ENCODE assay signal across 10 mouse cellular contexts in the genomic region with DNA sequence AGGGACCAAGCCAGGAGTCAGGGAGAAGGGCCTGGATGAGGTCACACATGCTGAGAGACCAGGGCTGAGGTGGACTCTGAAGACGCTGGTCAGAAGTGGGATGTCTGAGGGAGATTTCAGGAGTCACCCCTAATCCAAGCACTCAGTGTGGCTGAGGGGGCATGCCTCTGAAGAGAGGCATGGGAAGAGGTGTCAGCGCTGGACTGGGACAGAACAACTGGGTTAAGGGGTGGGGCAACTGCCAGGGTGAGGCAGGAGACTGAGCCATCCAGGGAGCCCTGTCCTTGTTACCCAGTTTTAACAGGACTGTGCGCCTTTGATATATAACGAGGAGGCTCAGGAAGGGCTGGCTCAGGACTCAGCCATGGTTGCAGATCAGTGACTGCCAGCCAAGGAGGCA. TPM values are rescaled to one million over a fixed set of nuclear protein-coding genes. Genes with fewer than 3 reads are reported as not detected.
A peak's percentile ranks its signal among the peaks of the same experiment; 100 is the strongest.
DNase-seq lines count a peak whose midpoint lies in the region; ATAC-seq and TF ChIP-seq lines count a peak whose summit lies in the region.
"Had no signal": no experiment of that assay in that cellular context is flagged by ENCODE, and none has a peak within 500 bp of the region (broad histone marks: within the 10 kb centered on the region; RNA-seq: fewer than 3 reads in every experiment).

No protein-coding gene starts in this region.

- ATAC-seq in forebrain, embryonic 16.5 days, result no peak
- ATAC-seq in kidney, postnatal 0 days (replicated peaks; ENCODE audit: low FRiP score, low read depth), result no peak
- ATAC-seq in intestine, postnatal 0 days, result no peak
- no peak for ATAC-seq in hindbrain, embryonic 13.5 days (ENCODE audit: low FRiP score)
- ATAC-seq: CD4-positive, CD25-positive, alpha-beta regulatory T cell, adult 4 months; forebrain, embryonic 13.5 days had no signal

- peaks cover 28% of the 10 kb centered on the region for H3K36me3 ChIP-seq in forebrain, embryonic 10.5 days (replicated peaks)
- H3K36me3 ChIP-seq in forebrain, embryonic 16.5 days (ENCODE audit: control insufficient read depth, insufficient read depth), result peaks cover 16% of the 10 kb centered on the region
- peaks cover 22% of the 10 kb centered on the region for H3K36me3 ChIP-seq in kidney, postnatal 0 days (ENCODE audit: insufficient read depth, low read length)
- H3K36me3 ChIP-seq in intestine, postnatal 0 days (ENCODE audit: control insufficient read depth, insufficient read depth), result peaks cover 28% of the 10 kb centered on the region
- H3K36me3 ChIP-seq in hindbrain, embryonic 13.5 days, result peaks cover 29% of the 10 kb centered on the region

- no peak overlapping the region for H3K4me2 ChIP-seq in forebrain, embryonic 16.5 days (ENCODE audit: low read length)
- H3K4me2 ChIP-seq in kidney, postnatal 0 days (ENCODE audit: low read length), result no peak overlapping the region
- H3K4me2 ChIP-seq in intestine, postnatal 0 days (replicated peaks; ENCODE audit: low read depth), result no peak overlapping the region
- no peak overlapping the region for H3K4me2 ChIP-seq in hindbrain, embryonic 13.5 days
- H3K4me2 ChIP-seq: forebrain, embryonic 13.5 days had no signal

- no peak overlapping the region for H3K9ac ChIP-seq in forebrain, embryonic 16.5 days (replicated peaks; ENCODE audit: low read depth, low read length)
- no peak overlapping the region for H3K9ac ChIP-seq in kidney, postnatal 0 days (ENCODE audit: low read depth, low read length)
- no peak overlapping the region for H3K9ac ChIP-seq in intestine, postnatal 0 days (ENCODE audit: low read depth, low read length)
- no peak overlapping the region for H3K9ac ChIP-seq in hindbrain, embryonic 13.5 days
- H3K9ac ChIP-seq: forebrain, embryonic 13.5 days had no signal

- H3K9me3 ChIP-seq in forebrain, embryonic 10.5 days, result no peaks in the 10 kb centered on the region
- H3K9me3 ChIP-seq in forebrain, embryonic 16.5 days (ENCODE audit: control insufficient read depth, low read length), result no peaks in the 10 kb centered on the region
- H3K9me3 ChIP-seq in kidney, postnatal 0 days (replicated peaks; ENCODE audit: low read length), result no peaks in the 10 kb centered on the region
- no peaks in the 10 kb centered on the region for H3K9me3 ChIP-seq in intestine, postnatal 0 days (ENCODE audit: control insufficient read depth)
- no peaks in the 10 kb centered on the region for H3K9me3 ChIP-seq in hindbrain, embryonic 13.5 days
- H3K9me3 ChIP-seq: forebrain, embryonic 13.5 days had no signal

- H3K4me3 ChIP-seq in forebrain, embryonic 10.5 days, result no peak overlapping the region
- no peak overlapping the region for H3K4me3 ChIP-seq in forebrain, embryonic 16.5 days (replicated peaks; ENCODE audit: low read length)
- no peak overlapping the region for H3K4me3 ChIP-seq in kidney, postnatal 0 days (replicated peaks; ENCODE audit: low read depth, low read length)
- H3K4me3 ChIP-seq in intestine, postnatal 0 days (ENCODE audit: low read depth, low read length), result no peak overlapping the region
- H3K4me3 ChIP-seq in hindbrain, embryonic 13.5 days, result no peak overlapping the region
- H3K4me3 ChIP-seq: forebrain, embryonic 13.5 days had no signal

- 0 out of 2 replicates have a peak, but pooled peaks cover 4% of the 10 kb centered on the region for H3K27me3 ChIP-seq in forebrain, embryonic 10.5 days (ENCODE audit: poor library complexity, severe bottlenecking)
- H3K27me3 ChIP-seq in forebrain, embryonic 16.5 days (replicated peaks; ENCODE audit: control insufficient read depth, insufficient read depth, low read length), result no peaks in the 10 kb centered on the region
- H3K27me3 ChIP-seq in kidney, postnatal 0 days (ENCODE audit: insufficient read depth, low read length), result no peaks in the 10 kb centered on the region
- H3K27me3 ChIP-seq in intestine, postnatal 0 days (replicated peaks; ENCODE audit: control insufficient read depth, insufficient read depth, low read length), result no peaks in the 10 kb centered on the region
- no peaks in the 10 kb centered on the region for H3K27me3 ChIP-seq in hindbrain, embryonic 13.5 days
- H3K27me3 ChIP-seq: forebrain, embryonic 13.5 days had no signal

- WGBS in forebrain, embryonic 10.5 days, result 59% methylated on average over 4 of the region's 4 CpGs
- 57% methylated on average over 4 of the region's 4 CpGs for WGBS in forebrain, embryonic 16.5 days
- 37% methylated on average over 4 of the region's 4 CpGs for WGBS in kidney, postnatal 0 days
- 70% methylated on average over 4 of the region's 4 CpGs for WGBS in intestine, postnatal 0 days
- WGBS in hindbrain, embryonic 13.5 days, result 71% methylated on average over 4 of the region's 4 CpGs

- no peak for TF ChIP-seq CTCF in kidney, postnatal 0 days (IDR thresholded peaks at IDR 0.05; ENCODE audit: low read depth)
- no peak for TF ChIP-seq CTCF in intestine, postnatal 0 days (IDR thresholded peaks at IDR 0.05; ENCODE audit: low read depth)

- no peak for DNase-seq in forebrain, embryonic 10.5 days (ENCODE audit: extremely low spot score, low spot score)
- DNase-seq in kidney, postnatal 0 days (ENCODE audit: low spot score), result no peak
- DNase-seq in kidney, adult 9 months, result no peak
- DNase-seq in brain, adult 2 months (ENCODE audit: low read depth, low spot score), result peak; percentile 30
- no peak for DNase-seq in frontal cortex, postnatal 14 days (ENCODE audit: low spot score in 2 of 2)

- 0 out of 2 replicates have a peak overlapping the region, but pooled peaks have one; percentile 40 for H3K27ac ChIP-seq in forebrain, embryonic 10.5 days
- H3K27ac ChIP-seq in forebrain, embryonic 16.5 days (ENCODE audit: low read length), result no peak overlapping the region
- peak overlapping the region; percentile 80 for H3K27ac ChIP-seq in kidney, postnatal 0 days
- H3K27ac ChIP-seq in intestine, postnatal 0 days (ENCODE audit: low read depth, low read length), result peak overlapping the region; percentile 11; the same call in 1 of the 2 replicates
- no peak overlapping the region for H3K27ac ChIP-seq in hindbrain, embryonic 13.5 days
- H3K27ac ChIP-seq: forebrain, embryonic 13.5 days had no signal

- H3K4me1 ChIP-seq in forebrain, embryonic 10.5 days, result peaks cover 31% of the 10 kb centered on the region
- peaks cover 2% of the 10 kb centered on the region; the same call in 1 of the 2 replicates for H3K4me1 ChIP-seq in forebrain, embryonic 16.5 days (replicated peaks; ENCODE audit: control insufficient read depth, insufficient read depth, low read length)
- peaks cover 19% of the 10 kb centered on the region; the same call in 1 of the 2 replicates for H3K4me1 ChIP-seq in kidney, postnatal 0 days (replicated peaks; ENCODE audit: insufficient read depth, low read length)
- H3K4me1 ChIP-seq in intestine, postnatal 0 days (replicated peaks; ENCODE audit: control insufficient read depth, insufficient read depth, low read length), result no peaks in the 10 kb centered on the region
- peaks cover 17% of the 10 kb centered on the region for H3K4me1 ChIP-seq in hindbrain, embryonic 13.5 days (replicated peaks)

RNA-seq across cellular contexts. Expression of a gene that starts 51.2 kb away (rescaled TPM):
- polyA plus RNA-seq in forebrain, embryonic 10.5 days (2016; fragmentation: Nextera tagmentation; extraction: Ambion mirVana), result 54.7 and 55.9 TPM in 2 replicates
- polyA plus RNA-seq in forebrain, embryonic 16.5 days (2015; fragmentation: Nextera tagmentation; extraction: Ambion mirVana), result 13.5 and 14.8 TPM in 2 replicates
- 6.7 and 8.5 TPM in 2 replicates for polyA plus RNA-seq in kidney, postnatal 0 days (2015; fragmentation: Nextera tagmentation; extraction: Ambion mirVana)
- polyA plus RNA-seq in intestine, postnatal 0 days (2015; fragmentation: Nextera tagmentation; extraction: Ambion mirVana), result 2.7 and 3.1 TPM in 2 replicates
- polyA plus RNA-seq in hindbrain, embryonic 13.5 days (2015; fragmentation: Nextera tagmentation; extraction: Ambion mirVana), result 11.3 and 13.5 TPM in 2 replicates

Comparison
In these comparisons a context has a peak if more than half of its experiments do, and no peak if none do; other contexts are left out.
1. H3K27ac ChIP-seq: peak in forebrain, embryonic 10.5 days (single experiment), kidney, postnatal 0 days (single experiment) and intestine, postnatal 0 days (single experiment); none in forebrain, embryonic 16.5 days (single experiment) and hindbrain, embryonic 13.5 days (single experiment).